Mouse (Mus musculus) spleen, adult 2 months (tissue): Measurements from ENCODE around the gene Hnrnpul1.

Source experiments
- CTCF ChIP-seq: fragments of 200-500 bp; IDR thresholded peaks from 2 replicates; pipeline ENCODE4 v1.5.1; 2011; ENCODE audit warnings: mild to moderate bottlenecking, inconsistent platforms; ENCODE audit not compliant: insufficient read depth, insufficient read length, insufficient replicate concordance; ENCODE audit errors: extremely low read depth
- POLR2A ChIP-seq: fragments of 200-500 bp; IDR thresholded peaks from 2 replicates; pipeline ENCODE4 v1.6.1; 2011; ENCODE audit warnings: low read depth, low read length, inconsistent platforms

- TF ChIP-seq CTCF: no peak
- no peak for TF ChIP-seq POLR2A
Observed at GRCm38 (mm10) chr7:25717478-25717877, 37.1 kb downstream of the Hnrnpul1 start.
